Mouse (Mus musculus) midbrain, embryonic 13.5 days (tissue): ENCODE measurements at regions not wholly inside any gene's neighbourhood (a gene's known extent, or its start where the extent isn't known, plus 50 kb on each side); places are given as distances from the start of the nearest gene placed in this dataset.

Experiments used
- ATAC-seq: fragments of 200-750 bp; cut with Nextera tagmentation; 2 replicates; pipeline ENCODE4 v1.8.0; 2017; ENCODE audit warnings: mild to moderate bottlenecking, moderate TSS enrichment, moderate library complexity
- H3K27ac ChIP-seq: fragments of 300-500 bp; sonication (generic); 2 replicates; pipeline ENCODE4 v1.5.1; 2015; ENCODE audit warnings: inconsistent platforms, mild to moderate bottlenecking, moderate library complexity
- H3K27me3 ChIP-seq: fragments of 300-500 bp; sonication (generic); 2 replicates; pipeline ENCODE4 v1.6.1; 2015; ENCODE audit warnings: mild to moderate bottlenecking, inconsistent platforms
- H3K36me3 ChIP-seq: fragments of 300-500 bp; sonication (generic); 2 replicates; pipeline ENCODE4 v1.6.1; 2015; ENCODE audit warnings: mild to moderate bottlenecking, inconsistent platforms
- H3K4me1 ChIP-seq: fragments of 300-500 bp; sonication (generic); replicated peaks from 2 replicates; pipeline ENCODE4 v1.6.1; 2015; ENCODE audit warnings: inconsistent platforms
- H3K4me2 ChIP-seq: fragments of 300-500 bp; sonication (generic); replicated peaks from 2 replicates; pipeline ENCODE4 v1.6.1; 2015; ENCODE audit warnings: moderate library complexity, mild to moderate bottlenecking, inconsistent platforms
- H3K4me3 ChIP-seq: fragments of 300-500 bp; sonication (generic); replicated peaks from 2 replicates; pipeline ENCODE4 v1.5.1; 2015; ENCODE audit warnings: mild to moderate bottlenecking, inconsistent platforms
- H3K9ac ChIP-seq: fragments of 300-500 bp; sonication (generic); replicated peaks from 2 replicates; pipeline ENCODE4 v1.6.1; 2015; ENCODE audit warnings: mild to moderate bottlenecking, inconsistent platforms
- H3K9me3 ChIP-seq: fragments of 300-500 bp; sonication (generic); 2 replicates; pipeline ENCODE4 v1.6.1; 2016; ENCODE audit warnings: mild to moderate bottlenecking, inconsistent platforms
- WGBS: fragments of 180-500 bp; shearing (Covaris S2); methylation state at CpG from one replicate; pipeline ENCODE4 v1.1.7; 2015; 5-methylcytosine and 5-hydroxymethylcytosine counted together

- H3K36me3 ChIP-seq = 0 out of 2 replicates have a peak, but pooled peaks cover 8% of the 10 kb centered on the region
- H3K4me3 ChIP-seq = no peak overlapping the region
- ATAC-seq = no peak
- no peaks in the 10 kb centered on the region for H3K27me3 ChIP-seq
- no peaks in the 10 kb centered on the region for H3K4me1 ChIP-seq
- no peaks in the 10 kb centered on the region for H3K9me3 ChIP-seq
- WGBS = 89% methylated on average over 1 of the region's 1 CpGs
- no peak overlapping the region for H3K9ac ChIP-seq
- H3K4me2 ChIP-seq = no peak overlapping the region
- no peak overlapping the region for H3K27ac ChIP-seq
Measured at GRCm38 (mm10) chr3:17772886-17773285, 175.3 kb upstream of the Cypt12 start.

GRCm38 (mm10) chr3:17779152-17779551 is 169.1 kb upstream of the Cypt12 start:
- ATAC-seq = no peak
- 91% methylated on average over 3 of the region's 3 CpGs for WGBS

GRCm38 (mm10) chr3:17784076-17784475 is 164.1 kb upstream of the Cypt12 start:
- Histone ChIP-seq H3K4me2 (peak overlapping the region; percentile 57), H3K9me3 (no peaks in the 10 kb centered on the region), H3K4me1 (peaks cover 38% of the 10 kb centered on the region), H3K9ac (peak overlapping the region; percentile 69), H3K27me3 (no peaks in the 10 kb centered on the region), H3K36me3 (no peaks in the 10 kb centered on the region), H3K4me3 (peak overlapping the region; percentile 38), H3K27ac (peak overlapping the region; percentile 91)
- no peak for ATAC-seq
- 15% methylated on average over 3 of the region's 3 CpGs for WGBS

More at GRCm38 (mm10) chr3:17779152-17779551, 169.1 kb upstream of the Cypt12 start:
- Histone ChIP-seq H3K4me3 (no peak overlapping the region), H3K4me2 (no peak overlapping the region), H3K27ac (no peak overlapping the region), H3K9ac (no peak overlapping the region), H3K27me3 (no peaks in the 10 kb centered on the region), H3K9me3 (no peaks in the 10 kb centered on the region), H3K4me1 (0 out of 2 replicates have a peak, but pooled peaks cover 7% of the 10 kb centered on the region), H3K36me3 (no peaks in the 10 kb centered on the region)

DNA sequence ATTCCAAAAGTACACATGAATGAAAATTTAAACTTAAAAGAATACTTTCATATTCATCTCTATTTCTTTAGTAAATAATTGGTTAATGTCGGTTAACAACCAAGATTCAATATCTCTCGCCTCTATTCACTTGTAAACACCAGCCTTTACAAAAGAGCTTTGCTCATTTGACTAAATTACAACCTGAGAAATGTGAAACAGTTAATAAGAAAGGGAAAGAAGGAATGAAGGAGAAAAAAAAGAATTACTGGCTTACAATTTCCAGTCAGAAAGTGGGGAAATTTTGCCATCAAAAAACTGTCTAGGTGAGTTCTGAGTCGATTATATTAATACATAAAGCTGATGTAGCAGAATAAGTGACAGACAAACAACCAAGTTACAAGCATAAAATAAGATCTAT is 163.6 kb upstream of the Cypt12 start:
- Histone ChIP-seq H3K27me3 (no peaks in the 10 kb centered on the region), H3K9me3 (no peaks in the 10 kb centered on the region), H3K4me3 (peak overlapping the region; percentile 84), H3K27ac (peak overlapping the region; percentile 100), H3K9ac (peak overlapping the region; percentile 100), H3K4me2 (peak overlapping the region; percentile 100; the same call in 1 of the 2 replicates), H3K4me1 (peaks cover 38% of the 10 kb centered on the region), H3K36me3 (no peaks in the 10 kb centered on the region)
- no peak for ATAC-seq
- 9% methylated on average over 3 of the region's 3 CpGs for WGBS

DNA sequence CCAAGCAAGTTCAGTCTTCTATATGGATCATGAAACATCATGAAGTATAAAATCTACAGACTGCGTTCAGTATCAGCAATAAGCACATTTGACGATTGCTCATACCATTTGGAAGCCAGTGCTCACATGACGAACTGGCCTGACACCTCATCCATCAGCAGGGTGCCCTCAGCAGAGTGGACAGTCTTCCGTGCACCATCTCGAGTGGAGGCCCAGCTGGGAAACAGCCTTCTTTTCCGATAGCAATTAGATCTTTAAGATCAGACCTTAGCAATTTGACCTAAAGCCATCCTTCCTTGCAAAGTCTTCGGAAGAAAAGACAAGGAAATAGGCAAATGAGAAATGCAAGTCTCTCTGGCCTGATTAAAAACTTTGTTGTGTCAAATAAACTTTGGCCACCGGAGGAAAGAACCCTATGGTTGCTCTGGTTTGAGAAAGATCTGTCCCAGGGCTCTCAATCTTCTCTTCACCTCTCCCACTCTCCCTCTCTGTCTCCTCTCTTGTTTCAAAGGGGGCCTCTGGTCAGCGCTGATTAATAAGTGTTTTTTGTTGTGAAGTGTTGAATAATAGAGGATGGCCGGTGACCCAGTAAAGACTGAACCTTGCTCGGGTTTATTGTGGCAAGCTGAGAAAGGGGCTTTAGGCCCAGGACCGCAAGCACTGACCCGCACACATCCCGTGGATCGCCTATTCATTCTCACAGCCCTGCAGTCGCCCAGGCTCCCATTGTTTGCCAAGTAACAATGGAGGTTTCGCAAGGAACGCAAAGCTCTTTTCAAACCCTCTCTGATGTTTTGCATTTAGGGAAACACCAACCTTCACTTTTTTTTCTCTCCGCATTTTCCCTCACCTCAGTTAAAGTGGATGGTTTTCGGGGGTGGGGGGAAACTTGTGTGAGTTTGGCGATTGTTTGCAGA is 162.8 kb upstream of the Cypt12 start:
- WGBS = 1% methylated on average over 21 of the region's 21 CpGs
- H3K36me3 ChIP-seq = no peaks in the 10 kb centered on the region
- H3K27me3 ChIP-seq = no peaks in the 10 kb centered on the region
- H3K4me1 ChIP-seq = peaks cover 38% of the 10 kb centered on the region
- peak overlapping the region; percentile 100 for H3K4me2 ChIP-seq
- peak; percentile 53 for ATAC-seq
- no peaks in the 10 kb centered on the region for H3K9me3 ChIP-seq
- H3K4me3 ChIP-seq = peak overlapping the region; percentile 84
- H3K27ac ChIP-seq = peak overlapping the region; percentile 100
- H3K9ac ChIP-seq = peak overlapping the region; percentile 100

GRCm38 (mm10) chr3:17786023-17786720 is 162.0 kb upstream of the Cypt12 start:
- Histone ChIP-seq H3K9me3 (no peaks in the 10 kb centered on the region), H3K4me2 (peak overlapping the region; percentile 100), H3K36me3 (no peaks in the 10 kb centered on the region), H3K4me3 (peak overlapping the region; percentile 84), H3K4me1 (peaks cover 33% of the 10 kb centered on the region), H3K9ac (peak overlapping the region; percentile 100), H3K27ac (peak overlapping the region; percentile 100), H3K27me3 (no peaks in the 10 kb centered on the region)
- under 1% methylated on average over 51 of the region's 56 CpGs for WGBS
- ATAC-seq = peak; percentile 61

DNA sequence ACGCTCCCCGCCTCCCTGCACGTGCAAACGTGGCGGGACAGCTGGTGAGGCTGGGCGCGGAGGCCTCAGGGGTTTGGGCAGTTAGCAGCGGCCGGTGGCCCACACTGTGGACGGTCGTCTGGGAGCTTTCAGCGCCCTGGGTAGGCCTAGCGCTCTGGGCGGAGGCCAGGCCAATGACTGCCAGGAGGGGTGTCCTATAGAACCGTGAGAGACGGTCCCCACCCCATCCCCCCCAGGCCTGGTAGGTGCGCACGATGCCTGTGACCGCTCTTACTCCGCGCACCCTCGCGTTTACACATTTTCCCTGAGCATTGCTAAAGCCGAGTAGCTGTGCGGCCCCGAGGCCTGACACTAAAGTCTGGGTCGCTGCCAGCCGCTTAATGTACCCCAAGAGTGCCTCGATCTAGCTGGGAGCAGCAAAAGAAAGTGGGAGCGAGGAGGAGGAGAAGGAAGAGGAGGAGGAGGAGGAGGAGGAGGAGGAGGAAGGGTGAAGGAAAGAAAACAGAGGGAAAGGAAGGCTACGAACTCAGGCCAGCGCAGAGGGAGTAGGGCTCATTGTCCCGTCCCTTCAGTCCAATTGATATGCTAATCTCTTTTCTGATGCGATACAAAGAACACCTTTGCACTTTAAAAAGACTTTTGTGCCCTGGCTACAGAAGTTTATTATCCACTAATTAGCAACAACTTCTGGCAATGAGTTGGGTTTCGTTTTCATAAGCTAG is 161.3 kb upstream of the Cypt12 start:
- ATAC-seq = peak; percentile 83
- H3K4me2 ChIP-seq = peak overlapping the region; percentile 100
- H3K9ac ChIP-seq = peak overlapping the region; percentile 100
- H3K27me3 ChIP-seq = no peaks in the 10 kb centered on the region
- no peaks in the 10 kb centered on the region for H3K9me3 ChIP-seq
- peak overlapping the region; percentile 84 for H3K4me3 ChIP-seq
- under 1% methylated on average over 35 of the region's 35 CpGs for WGBS
- no peaks in the 10 kb centered on the region for H3K36me3 ChIP-seq
- peak overlapping the region; percentile 100 for H3K27ac ChIP-seq
- peaks cover 31% of the 10 kb centered on the region for H3K4me1 ChIP-seq

DNA sequence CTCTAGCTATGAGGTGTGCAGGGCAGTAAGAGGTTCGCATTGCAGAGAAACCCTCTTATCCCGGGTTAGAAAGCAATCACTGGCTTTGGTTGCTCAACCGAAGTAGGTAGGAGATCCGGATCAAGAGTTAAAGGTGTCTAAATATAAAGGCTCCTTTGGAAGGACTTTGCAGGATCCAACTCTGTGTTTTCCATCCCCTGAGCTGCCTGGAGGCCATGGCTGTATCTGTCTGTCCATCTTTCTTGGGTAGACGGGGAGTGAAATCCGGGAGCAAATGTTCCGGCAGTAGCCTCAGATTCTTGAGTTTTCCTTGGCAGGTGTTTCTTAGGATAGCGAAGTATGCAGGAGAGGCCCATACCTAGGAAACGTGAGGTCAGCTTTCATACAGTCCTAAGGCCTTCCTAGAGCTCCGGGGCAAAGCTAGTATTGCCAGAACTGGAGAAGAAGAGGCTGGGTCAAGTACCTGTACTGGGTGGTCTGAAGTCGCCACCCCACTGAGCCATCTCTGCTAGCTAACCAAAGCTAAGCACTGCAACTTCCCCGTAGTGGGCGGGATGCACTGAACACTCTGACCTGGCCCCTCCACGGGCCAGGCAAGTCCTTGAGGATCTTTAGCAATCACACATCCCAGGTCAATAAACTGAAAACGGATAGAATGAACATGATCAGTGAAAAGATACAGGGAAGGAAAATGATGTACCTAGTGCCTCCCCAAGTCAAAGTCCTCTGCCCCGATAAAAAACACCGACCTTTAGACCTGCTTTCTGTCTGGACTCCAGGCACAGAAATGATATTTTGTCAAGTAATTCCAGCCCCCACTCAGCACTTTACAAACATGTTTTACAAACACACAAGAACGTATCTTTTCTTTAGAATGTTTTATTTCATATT is 160.5 kb upstream of the Cypt12 start:
- ATAC-seq = no peak

DNA sequence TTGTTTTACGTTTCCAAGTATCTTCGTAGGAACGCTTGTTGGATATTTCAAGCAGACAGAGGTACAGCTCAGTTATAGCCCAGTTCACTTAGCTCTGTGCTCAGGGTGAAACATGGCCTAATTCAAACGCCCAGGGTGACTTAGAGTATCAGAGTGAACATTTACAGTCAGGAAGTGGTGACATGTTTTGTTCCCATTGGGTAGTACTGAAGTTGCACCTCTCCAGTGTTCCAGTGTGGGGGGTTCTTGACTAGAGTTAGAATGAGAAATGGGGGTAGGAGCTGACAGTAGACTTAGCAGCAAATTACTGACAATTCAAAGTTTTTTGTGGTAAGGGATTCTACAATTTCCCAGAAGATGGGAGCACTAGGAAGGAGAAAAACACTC is 159.9 kb upstream of the Cypt12 start:
- H3K36me3 ChIP-seq = no peaks in the 10 kb centered on the region
- H3K27me3 ChIP-seq = no peaks in the 10 kb centered on the region
- H3K4me2 ChIP-seq = peak overlapping the region; percentile 100
- WGBS = 24% methylated on average over 4 of the region's 4 CpGs
- peak overlapping the region; percentile 100 for H3K9ac ChIP-seq
- peak overlapping the region; percentile 84 for H3K4me3 ChIP-seq
- ATAC-seq = no peak
- H3K27ac ChIP-seq = peak overlapping the region; percentile 100
- peaks cover 31% of the 10 kb centered on the region for H3K4me1 ChIP-seq
- no peaks in the 10 kb centered on the region for H3K9me3 ChIP-seq

More for the DNA sequence above, 160.5 kb upstream of the Cypt12 start:
- Histone ChIP-seq H3K4me2 (peak overlapping the region; percentile 100), H3K27ac (peak overlapping the region; percentile 100), H3K9me3 (no peaks in the 10 kb centered on the region), H3K36me3 (no peaks in the 10 kb centered on the region), H3K9ac (peak overlapping the region; percentile 100), H3K27me3 (no peaks in the 10 kb centered on the region), H3K4me3 (peak overlapping the region; percentile 84), H3K4me1 (peaks cover 31% of the 10 kb centered on the region)
- 5% methylated on average over 18 of the region's 18 CpGs for WGBS

DNA sequence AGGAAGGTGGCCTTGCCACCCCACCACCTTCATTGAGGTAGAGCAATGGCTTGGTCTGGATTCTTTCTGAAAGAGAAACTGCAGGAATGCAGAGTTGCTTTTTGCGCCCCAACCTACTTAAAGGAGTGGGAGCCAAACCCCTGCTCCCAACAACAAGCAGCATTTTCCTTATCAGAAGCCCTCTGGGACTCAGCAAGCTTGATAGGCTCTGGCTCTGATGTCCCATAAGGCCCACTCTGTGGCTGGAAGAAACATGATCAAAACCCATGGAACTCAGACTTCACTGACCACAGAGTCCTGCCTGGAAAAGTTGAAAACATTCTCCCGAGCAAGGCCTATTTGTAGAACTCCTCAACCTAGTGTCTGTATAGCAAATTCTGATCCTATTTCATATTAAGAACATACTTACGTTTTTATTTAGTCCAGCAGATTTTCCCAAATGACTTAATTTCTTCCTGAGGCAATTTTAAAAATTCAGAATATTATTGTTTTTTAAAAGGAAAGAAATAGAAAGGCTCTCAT is 159.4 kb upstream of the Cypt12 start:
- Histone ChIP-seq H3K36me3 (no peaks in the 10 kb centered on the region), H3K4me2 (peak overlapping the region; percentile 100), H3K27me3 (no peaks in the 10 kb centered on the region), H3K9me3 (no peaks in the 10 kb centered on the region), H3K4me1 (peaks cover 31% of the 10 kb centered on the region), H3K4me3 (peak overlapping the region; percentile 84), H3K27ac (peak overlapping the region; percentile 100), H3K9ac (peak overlapping the region; percentile 100)
- ATAC-seq = no peak
- 24% methylated on average over 3 of the region's 3 CpGs for WGBS
